Mouse (Mus musculus) limb, embryonic 13.5 days (tissue): ENCODE data around the gene Rfx1. TPM values are rescaled to one million over a fixed set of nuclear protein-coding genes. Genes with fewer than 3 reads are reported as not detected.

Source experiments
- ATAC-seq: fragments of 200-750 bp; cut with Nextera tagmentation; 2 replicates; pipeline ENCODE4 v1.8.0; 2017; ENCODE audit warnings: low read depth, moderate number of reproducible peaks, moderate TSS enrichment; ENCODE audit not compliant: low FRiP score
- H3K27ac ChIP-seq: fragments of 300-500 bp; sonication (generic); 2 replicates; pipeline ENCODE4 v1.5.1; 2015; ENCODE audit warnings: inconsistent platforms, mild to moderate bottlenecking, moderate library complexity
- H3K27me3 ChIP-seq: fragments of 300-500 bp; sonication (generic); 2 replicates; pipeline ENCODE4 v1.6.1; 2015; ENCODE audit warnings: mild to moderate bottlenecking, inconsistent platforms
- H3K36me3 ChIP-seq: fragments of 300-500 bp; sonication (generic); 2 replicates; pipeline ENCODE4 v1.6.1; 2015; ENCODE audit warnings: inconsistent platforms, mild to moderate bottlenecking, moderate library complexity
- H3K4me1 ChIP-seq: fragments of 300-500 bp; sonication (generic); 2 replicates; pipeline ENCODE4 v1.6.1; 2015; ENCODE audit warnings: inconsistent platforms
- H3K4me2 ChIP-seq: fragments of 300-500 bp; sonication (generic); replicated peaks from 2 replicates; pipeline ENCODE4 v1.6.1; 2015; ENCODE audit warnings: inconsistent platforms, mild to moderate bottlenecking, moderate library complexity
- H3K4me3 ChIP-seq: fragments of 300-500 bp; sonication (generic); 2 replicates; pipeline ENCODE4 v1.5.1; 2015; ENCODE audit warnings: moderate library complexity, mild to moderate bottlenecking, inconsistent platforms
- H3K9ac ChIP-seq: fragments of 300-500 bp; sonication (generic); 2 replicates; pipeline ENCODE4 v1.6.1; 2015; ENCODE audit warnings: mild to moderate bottlenecking, inconsistent platforms
- H3K9me3 ChIP-seq: fragments of 300-500 bp; sonication (generic); 2 replicates; pipeline ENCODE4 v1.6.1; 2016; ENCODE audit warnings: inconsistent platforms
- WGBS: fragments of 180-500 bp; shearing (Covaris S2); methylation state at CpG from one replicate; pipeline ENCODE4 v1.1.7; 2015; 5-methylcytosine and 5-hydroxymethylcytosine counted together
- polyA plus RNA-seq: library from polyadenylated mRNA; unstranded; fragments of >200 nt; fragmentation: Nextera tagmentation; extraction: Ambion mirVana; gene quantifications from 2 replicates; pipeline ENCODE4 v1.2.1, GENCODE M21; 2015

Gene Rfx1
- polyA plus RNA-seq, 1 experiment from 2014 or later = 9.5 TPM

- WGBS = 96% methylated on average over 1 of the region's 1 CpGs
- H3K4me3 ChIP-seq = peak within 1 kb of the TSS; percentile 86
- ATAC-seq = no peak
- H3K4me2 ChIP-seq = peak within 1 kb of the TSS; percentile 82
- peaks cover 31% of the 10 kb centered on the region for H3K4me1 ChIP-seq
- H3K9ac ChIP-seq = peak within 1 kb of the TSS; percentile 82
- H3K27me3 ChIP-seq = no peaks in the 10 kb centered on the region
- peak within 1 kb of the TSS; percentile 75; the same call in 1 of the 2 replicates for H3K27ac ChIP-seq
- H3K9me3 ChIP-seq = no peaks in the 10 kb centered on the region
- no peaks in the 10 kb centered on the region for H3K36me3 ChIP-seq
These were observed 1.6 kb upstream of the Rfx1 start, which contains the start of gene Gm10643 for GRCm38 (mm10) chr8:84065037-84065436. Gm10643 (minus strand) TSS chr8:84065137.

DNA sequence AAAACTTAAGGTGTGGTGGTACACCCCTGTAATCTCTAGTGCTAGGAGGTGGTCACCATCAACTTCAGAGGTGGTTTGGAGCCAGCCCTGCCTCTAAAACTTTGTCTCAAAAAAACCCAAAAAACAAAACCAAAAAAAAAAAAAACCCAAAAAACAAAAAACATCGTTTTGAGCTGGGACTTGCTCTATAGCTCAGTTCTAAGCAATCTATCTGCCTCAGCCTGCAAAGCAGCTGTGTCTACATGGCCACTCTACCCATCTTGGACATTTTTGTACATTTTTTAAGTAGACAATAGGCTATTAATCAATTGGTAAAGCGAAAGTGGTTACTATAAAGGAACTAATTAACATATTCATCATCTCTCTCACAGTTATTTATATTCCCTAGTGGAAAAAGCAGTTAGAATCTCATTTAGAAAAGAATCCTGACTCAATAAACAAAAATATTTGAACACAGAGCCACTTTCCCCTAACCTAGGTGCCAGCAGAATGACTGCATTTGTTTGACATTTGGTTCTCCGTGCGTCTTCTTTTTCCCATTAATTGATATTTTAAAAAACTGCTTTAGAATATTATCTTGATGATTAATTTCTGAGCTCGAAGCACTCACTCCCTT is 1.1 kb upstream of the Rfx1 start:
- Histone ChIP-seq H3K9ac (peak overlapping the region; percentile 82), H3K4me3 (peak overlapping the region; percentile 86)
- WGBS = 31% methylated on average over 5 of the region's 5 CpGs

GRCm38 (mm10) chr8:84067047-84067573 is 476 bp downstream of the Rfx1 start:
- H3K4me2 ChIP-seq = peak overlapping the region; percentile 61
- no peaks in the 10 kb centered on the region for H3K9me3 ChIP-seq
- H3K9ac ChIP-seq = peak overlapping the region; percentile 82
- H3K27me3 ChIP-seq = no peaks in the 10 kb centered on the region
- ATAC-seq = peak; percentile 62
- no peaks in the 10 kb centered on the region for H3K36me3 ChIP-seq
- peak overlapping the region; percentile 94 for H3K27ac ChIP-seq
- peaks cover 38% of the 10 kb centered on the region for H3K4me1 ChIP-seq
- WGBS = under 1% methylated on average over 55 of the region's 58 CpGs
- peak overlapping the region; percentile 86 for H3K4me3 ChIP-seq

More for the DNA sequence above, 1.1 kb upstream of the Rfx1 start:
- H3K36me3 ChIP-seq = no peaks in the 10 kb centered on the region
- no peaks in the 10 kb centered on the region for H3K9me3 ChIP-seq
- no peaks in the 10 kb centered on the region for H3K27me3 ChIP-seq
- no peak overlapping the region for H3K27ac ChIP-seq
- H3K4me1 ChIP-seq = peaks cover 32% of the 10 kb centered on the region
- no peak for ATAC-seq
- peak overlapping the region; percentile 82 for H3K4me2 ChIP-seq

- Histone ChIP-seq H3K27me3 (no peaks in the 10 kb centered on the region), H3K4me1 (peaks cover 38% of the 10 kb centered on the region), H3K4me2 (peak overlapping the region; percentile 61), H3K4me3 (peak overlapping the region; percentile 86), H3K36me3 (no peaks in the 10 kb centered on the region), H3K9me3 (no peaks in the 10 kb centered on the region), H3K27ac (no peak overlapping the region), H3K9ac (peak overlapping the region; percentile 43; the same call in 1 of the 2 replicates)
- ATAC-seq = no peak
- WGBS = 80% methylated on average over 7 of the region's 7 CpGs
These were observed 1.3 kb downstream of the Rfx1 start for GRCm38 (mm10) chr8:84067911-84068310.

DNA sequence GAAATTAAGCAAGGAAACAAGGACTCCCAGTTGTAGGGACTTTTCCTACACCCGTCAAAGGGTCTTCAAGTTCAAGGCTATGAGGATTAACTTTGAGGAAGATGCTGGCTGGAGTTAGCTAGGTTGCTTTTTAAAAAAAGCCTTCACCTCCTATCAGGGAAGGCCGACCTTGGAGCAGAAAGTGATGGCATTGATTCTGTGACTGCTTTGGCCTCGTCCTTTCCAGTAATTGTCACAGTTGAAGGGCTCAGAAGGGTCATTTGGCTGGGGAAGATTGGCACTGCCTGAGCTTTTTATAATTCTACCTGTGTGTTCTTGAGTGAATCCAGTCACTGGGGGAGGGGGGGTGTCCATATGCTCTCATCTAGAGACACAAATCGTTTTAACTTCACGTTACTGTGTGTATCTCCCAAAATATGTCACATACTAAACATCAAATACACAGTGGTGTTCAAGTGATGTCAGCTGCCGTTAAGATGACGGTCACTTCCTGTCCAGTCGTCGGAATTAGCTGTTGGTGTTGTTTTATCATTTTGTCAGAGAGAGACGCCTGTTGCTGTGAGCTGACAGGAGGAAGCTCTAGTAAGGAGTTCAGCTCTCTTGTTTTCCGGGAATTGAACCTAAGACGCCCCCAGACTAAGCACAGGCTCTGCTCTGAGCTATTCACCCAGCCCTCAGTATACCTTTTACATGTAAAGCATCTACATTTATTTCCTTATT is 1.8 kb downstream of the Rfx1 start:
- Histone ChIP-seq H3K4me3 (no peak overlapping the region), H3K27ac (no peak overlapping the region), H3K9ac (no peak overlapping the region; the same call in 1 of the 2 replicates), H3K36me3 (no peaks in the 10 kb centered on the region), H3K27me3 (no peaks in the 10 kb centered on the region), H3K4me2 (peak overlapping the region; percentile 61; the same call in 1 of the 2 replicates), H3K9me3 (no peaks in the 10 kb centered on the region), H3K4me1 (peaks cover 41% of the 10 kb centered on the region)
- no peak for ATAC-seq
- 51% methylated on average over 12 of the region's 12 CpGs for WGBS

DNA sequence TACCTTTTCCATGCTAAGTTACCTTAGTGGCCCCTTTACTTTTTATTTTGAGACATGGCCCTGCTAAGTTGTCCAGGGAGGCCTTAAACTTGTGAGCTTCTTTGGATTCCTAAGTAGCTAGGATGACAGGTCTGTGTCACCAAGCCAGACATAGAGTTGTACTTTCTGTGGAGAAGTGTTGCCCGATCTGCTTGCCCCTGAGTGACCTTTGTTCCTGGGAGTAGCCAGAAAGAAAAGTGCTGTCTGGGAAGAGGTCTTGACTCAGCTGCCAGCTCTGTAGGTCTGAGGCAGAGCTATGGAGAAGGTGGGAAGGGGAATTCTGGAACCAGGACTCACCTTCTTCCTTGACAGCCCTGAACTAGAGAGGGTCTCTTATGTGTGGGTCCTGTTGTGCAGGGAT is 2.5 kb downstream of the Rfx1 start:
- ATAC-seq = no peak
- H3K4me3 ChIP-seq = no peak overlapping the region
- no peak overlapping the region for H3K4me2 ChIP-seq
- H3K36me3 ChIP-seq = peaks cover 4% of the 10 kb centered on the region; the same call in 1 of the 2 replicates
- no peaks in the 10 kb centered on the region for H3K27me3 ChIP-seq
- peaks cover 41% of the 10 kb centered on the region for H3K4me1 ChIP-seq
- no peak overlapping the region for H3K27ac ChIP-seq
- no peaks in the 10 kb centered on the region for H3K9me3 ChIP-seq
- 46% methylated on average over 1 of the region's 1 CpGs for WGBS
- H3K9ac ChIP-seq = 0 out of 2 replicates have a peak overlapping the region, but pooled peaks have one; percentile 27

- Histone ChIP-seq H3K4me1 (peaks cover 41% of the 10 kb centered on the region), H3K27me3 (no peaks in the 10 kb centered on the region), H3K27ac (no peak overlapping the region), H3K36me3 (peaks cover 10% of the 10 kb centered on the region), H3K9me3 (no peaks in the 10 kb centered on the region), H3K4me2 (no peak overlapping the region), H3K9ac (peak overlapping the region; percentile 27; the same call in 1 of the 2 replicates), H3K4me3 (no peak overlapping the region)
- 75% methylated on average over 2 of the region's 2 CpGs for WGBS
- ATAC-seq = no peak
These were observed 3.1 kb downstream of the Rfx1 start for GRCm38 (mm10) chr8:84069750-84070149.

- ATAC-seq = no peak
- H3K9me3 ChIP-seq = no peaks in the 10 kb centered on the region
- H3K4me2 ChIP-seq = no peak overlapping the region
- peaks cover 14% of the 10 kb centered on the region for H3K36me3 ChIP-seq
- no peak overlapping the region for H3K9ac ChIP-seq
- no peak overlapping the region for H3K27ac ChIP-seq
- peaks cover 41% of the 10 kb centered on the region for H3K4me1 ChIP-seq
- 80% methylated on average over 5 of the region's 5 CpGs for WGBS
- no peak overlapping the region for H3K4me3 ChIP-seq
- no peaks in the 10 kb centered on the region for H3K27me3 ChIP-seq
These were observed 3.6 kb downstream of the Rfx1 start for GRCm38 (mm10) chr8:84070241-84070640.

- no peak overlapping the region for H3K4me2 ChIP-seq
- no peak overlapping the region for H3K27ac ChIP-seq
- peaks cover 42% of the 10 kb centered on the region for H3K4me1 ChIP-seq
- no peaks in the 10 kb centered on the region for H3K9me3 ChIP-seq
- H3K9ac ChIP-seq = no peak overlapping the region
- no peaks in the 10 kb centered on the region for H3K27me3 ChIP-seq
- WGBS = 89% methylated on average over 2 of the region's 2 CpGs
- no peak overlapping the region for H3K4me3 ChIP-seq
- ATAC-seq = no peak
- H3K36me3 ChIP-seq = peaks cover 19% of the 10 kb centered on the region
These were observed 4.0 kb downstream of the Rfx1 start for GRCm38 (mm10) chr8:84070667-84071066.

DNA sequence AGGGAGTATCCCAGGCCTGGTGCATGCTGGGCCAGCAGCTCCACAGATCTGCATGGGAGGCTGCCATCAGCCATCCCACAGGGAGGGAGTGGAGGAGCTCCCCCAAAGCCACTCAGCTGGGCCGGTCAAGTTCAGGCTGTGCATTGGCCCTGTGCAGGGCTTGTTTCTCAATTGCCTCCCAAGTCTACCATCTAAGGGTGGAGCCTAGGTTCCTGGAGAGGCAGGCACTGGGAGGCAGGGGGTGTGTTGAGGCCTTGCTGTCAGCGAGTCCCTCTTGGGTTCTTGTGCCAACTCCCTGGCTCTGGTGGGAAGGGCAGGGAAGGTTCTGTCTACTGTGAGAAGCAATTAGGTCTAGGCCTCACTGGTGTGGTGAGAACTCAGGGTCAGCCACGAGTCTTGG is 5.3 kb downstream of the Rfx1 start:
- 78% methylated on average over 3 of the region's 3 CpGs for WGBS
- H3K4me2 ChIP-seq = no peak overlapping the region
- H3K9me3 ChIP-seq = no peaks in the 10 kb centered on the region
- peaks cover 43% of the 10 kb centered on the region for H3K4me1 ChIP-seq
- peaks cover 29% of the 10 kb centered on the region for H3K36me3 ChIP-seq
- no peak for ATAC-seq
- no peak overlapping the region for H3K27ac ChIP-seq
- H3K27me3 ChIP-seq = no peaks in the 10 kb centered on the region
- 0 out of 2 replicates have a peak overlapping the region, but pooled peaks have one; percentile 8 for H3K9ac ChIP-seq
- no peak overlapping the region for H3K4me3 ChIP-seq

DNA sequence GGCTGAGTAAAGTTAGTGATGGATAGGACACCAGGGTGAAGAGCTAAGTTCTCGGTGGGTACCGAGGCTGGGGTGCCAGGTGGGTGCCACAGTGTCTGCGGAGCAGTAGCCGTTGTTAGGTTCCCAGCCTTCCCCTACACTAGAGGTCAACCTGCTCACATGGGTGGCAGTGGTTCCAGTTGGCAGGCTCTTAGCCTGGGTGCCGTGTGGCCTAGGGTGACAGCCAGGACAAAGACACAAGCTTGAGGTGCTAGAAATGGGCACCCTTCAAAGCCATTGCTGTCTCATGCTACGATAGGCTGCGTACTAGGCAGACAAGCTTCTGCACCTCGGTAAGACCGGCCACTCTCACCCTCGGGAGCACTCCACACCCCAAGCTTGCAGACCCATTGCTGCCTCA is 5.7 kb downstream of the Rfx1 start:
- Histone ChIP-seq H3K4me3 (no peak overlapping the region), H3K4me2 (no peak overlapping the region), H3K9ac (no peak overlapping the region), H3K36me3 (peaks cover 33% of the 10 kb centered on the region), H3K4me1 (peaks cover 43% of the 10 kb centered on the region), H3K27ac (no peak overlapping the region), H3K27me3 (no peaks in the 10 kb centered on the region), H3K9me3 (no peaks in the 10 kb centered on the region)
- 90% methylated on average over 10 of the region's 10 CpGs for WGBS
- ATAC-seq = no peak

- H3K36me3 ChIP-seq = peaks cover 35% of the 10 kb centered on the region
- peaks cover 32% of the 10 kb centered on the region for H3K4me1 ChIP-seq
- no peak overlapping the region for H3K4me3 ChIP-seq
- H3K9ac ChIP-seq = no peak overlapping the region
- H3K4me2 ChIP-seq = no peak overlapping the region
- ATAC-seq = no peak
- WGBS = 66% methylated on average over 10 of the region's 10 CpGs
- H3K27me3 ChIP-seq = no peaks in the 10 kb centered on the region
- no peak overlapping the region for H3K27ac ChIP-seq
- H3K9me3 ChIP-seq = no peaks in the 10 kb centered on the region
These were observed 6.8 kb downstream of the Rfx1 start for GRCm38 (mm10) chr8:84073230-84073976.
